Mouse (Mus musculus): Measurements from ENCODE around the gene Hrk.
A peak's percentile ranks its signal among the peaks of the same experiment; 100 is the strongest.

Gene Hrk

DNA sequence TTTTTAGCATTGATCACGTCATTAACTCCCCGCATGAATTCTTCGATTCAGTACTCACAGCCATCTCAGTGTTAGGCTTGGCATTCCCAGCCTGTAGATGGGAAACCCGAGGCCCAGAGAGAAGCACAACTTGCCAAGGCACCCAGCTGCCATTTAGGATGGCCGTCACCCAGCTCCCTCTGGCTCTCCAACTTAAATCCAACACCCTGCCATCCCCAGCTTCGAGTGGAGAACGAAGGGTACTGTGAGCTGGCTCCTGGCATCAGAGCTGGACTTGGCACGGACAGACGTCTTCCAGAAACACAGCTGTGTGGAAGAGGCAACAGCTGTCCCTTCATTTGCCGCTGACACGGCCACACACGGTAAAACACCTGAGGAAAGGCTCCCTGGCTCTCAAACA, at the start of gene Hrk:
Gene Hrk, plus strand, starts transcription at position 68 of the 400 bp plus-strand sequence.
- DNase-seq (ENCODE audit: low spot score) = no peak

DNA sequence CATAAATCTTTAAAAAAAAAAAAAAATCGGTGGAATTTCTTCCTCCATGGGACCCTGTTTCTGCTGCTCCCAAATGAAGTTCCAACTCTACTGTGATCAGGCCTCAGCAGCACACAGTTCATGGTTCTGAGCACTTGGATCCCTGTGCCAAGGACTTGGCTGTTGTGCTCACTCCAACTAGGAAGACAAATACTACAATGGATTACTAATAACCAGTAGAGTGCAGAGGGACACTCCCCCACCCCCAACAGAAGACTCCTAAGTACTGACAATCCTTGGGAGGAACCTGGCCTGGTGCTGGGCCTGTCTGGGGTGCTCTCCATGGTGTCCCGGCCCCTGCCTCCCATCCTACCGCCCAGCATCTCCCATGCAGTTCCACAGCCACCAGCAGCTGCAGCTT, 46.1 kb upstream of the Hrk start:
- no peak for DNase-seq (ENCODE audit: low spot score)

DNA sequence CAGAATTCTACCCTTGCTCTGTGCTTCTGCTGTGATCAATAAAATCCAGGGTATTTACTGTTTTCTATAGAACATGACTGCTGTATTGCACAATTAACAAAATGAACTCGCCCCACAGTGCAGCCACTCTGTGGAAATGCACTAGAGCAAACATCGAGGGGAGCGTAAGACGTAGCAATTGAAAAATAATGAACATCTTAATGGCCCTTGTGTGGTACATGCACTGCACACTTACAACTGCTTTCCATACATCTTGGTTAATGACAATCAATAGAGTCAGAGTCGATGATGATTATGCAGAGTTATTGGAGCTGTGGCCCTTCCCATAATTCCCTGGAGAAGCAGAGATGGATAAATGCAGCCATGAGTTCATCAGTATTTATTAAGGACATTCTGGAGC, 45.5 kb upstream of the Hrk start:
- no peak for DNase-seq (ENCODE audit: low spot score)

DNA sequence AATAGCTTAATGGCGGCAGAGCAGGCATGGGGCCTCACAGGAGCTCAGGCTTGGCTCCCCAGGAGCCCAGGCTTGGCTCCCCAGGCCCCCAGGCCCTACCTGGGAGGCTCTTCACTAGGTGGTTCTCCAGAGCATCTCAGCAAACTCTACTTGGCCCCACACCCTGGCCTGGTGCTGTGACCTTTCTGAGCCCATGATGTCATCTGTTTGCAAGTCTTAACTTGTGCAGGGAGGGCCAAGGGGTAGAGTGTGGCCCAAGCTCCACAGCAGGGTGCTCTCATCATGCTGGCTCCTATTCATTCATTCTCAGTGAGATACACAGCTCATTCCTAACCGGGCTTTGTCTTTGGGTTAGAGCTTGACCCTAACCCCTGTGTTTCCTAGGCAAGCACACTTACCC, 43.8 kb upstream of the Hrk start:
- no peak for DNase-seq (ENCODE audit: low spot score)

DNA sequence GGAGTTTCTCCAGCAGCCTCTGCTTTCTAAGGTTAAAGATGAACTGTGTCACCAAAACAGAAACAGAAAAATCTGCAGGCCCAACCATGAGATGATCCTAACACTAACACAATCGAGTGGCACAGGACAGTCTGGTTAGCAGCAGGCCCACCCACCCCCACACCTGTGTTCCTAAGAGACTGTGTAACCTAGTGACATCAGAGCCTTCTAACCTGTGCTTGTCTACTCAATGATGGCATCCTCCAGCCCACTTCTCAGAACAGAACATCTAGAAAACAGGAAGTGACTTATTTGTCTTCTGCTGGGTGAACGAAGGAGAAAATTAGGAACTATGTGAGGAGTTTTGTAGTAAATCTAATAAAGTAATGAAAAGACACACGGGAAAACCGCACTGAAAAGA, 42.5 kb upstream of the Hrk start:
- DNase-seq (ENCODE audit: low spot score) = no peak

DNA sequence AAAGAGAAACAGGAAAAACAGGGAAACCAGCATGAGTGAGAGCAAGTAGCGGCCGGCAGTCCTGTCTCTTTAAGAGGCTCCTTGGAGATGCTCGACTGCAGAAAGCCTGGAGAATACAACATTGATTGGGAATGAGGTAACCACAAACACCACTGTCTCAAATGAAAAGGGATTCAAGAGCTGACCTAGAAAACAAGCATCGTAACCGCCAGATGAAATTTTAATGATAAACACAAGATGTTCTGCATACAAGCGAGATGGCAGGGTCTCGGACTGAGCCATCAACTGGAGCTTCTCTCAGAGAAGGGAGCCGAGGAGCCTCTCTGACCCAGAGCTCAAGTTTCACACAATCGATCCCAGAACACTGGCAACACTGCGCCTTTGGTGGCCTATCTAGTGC, 41.4 kb upstream of the Hrk start:
- DNase-seq (ENCODE audit: low spot score) = no peak

DNA sequence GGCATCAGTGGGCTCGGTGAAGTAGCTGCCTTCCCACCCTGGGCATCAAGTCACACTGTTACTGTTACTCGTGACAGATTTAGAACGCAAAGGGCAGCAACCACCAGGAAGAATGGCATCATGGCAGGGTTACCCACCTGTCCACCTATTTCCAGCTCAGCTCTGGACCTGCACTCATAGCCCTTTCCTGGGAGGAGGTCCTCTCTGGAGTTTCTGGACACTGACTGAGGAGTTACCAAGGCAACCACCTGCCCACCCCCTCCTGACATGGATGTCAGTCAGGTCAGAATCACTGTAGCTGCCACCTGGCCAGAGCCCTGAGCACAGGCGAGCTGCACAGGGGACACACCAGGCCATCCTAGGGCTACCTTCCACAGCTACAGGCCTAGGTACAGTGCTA, 37.8 kb upstream of the Hrk start:
- no peak for DNase-seq (ENCODE audit: low spot score)

DNA sequence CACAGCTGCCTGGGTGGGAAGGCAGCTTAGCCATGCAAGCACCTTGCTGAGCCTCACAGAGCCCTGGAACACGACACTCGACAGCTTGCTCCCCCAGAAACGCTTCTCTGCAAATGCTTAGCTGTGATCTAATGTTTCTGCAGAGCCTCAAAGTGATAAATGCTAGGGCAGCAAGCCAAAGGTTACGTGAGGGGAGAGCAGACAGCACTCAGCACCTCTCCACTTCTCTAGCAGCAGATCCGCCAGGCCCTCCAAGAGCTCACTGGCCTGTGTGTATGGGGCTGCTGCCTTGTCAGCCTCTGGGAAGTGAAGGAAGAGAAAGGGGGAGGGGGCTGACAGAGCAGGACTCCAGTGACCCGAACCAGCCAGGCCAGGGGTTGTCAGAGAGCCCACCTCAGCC, 36.2 kb upstream of the Hrk start:
- no peak for DNase-seq (ENCODE audit: low spot score)

DNA sequence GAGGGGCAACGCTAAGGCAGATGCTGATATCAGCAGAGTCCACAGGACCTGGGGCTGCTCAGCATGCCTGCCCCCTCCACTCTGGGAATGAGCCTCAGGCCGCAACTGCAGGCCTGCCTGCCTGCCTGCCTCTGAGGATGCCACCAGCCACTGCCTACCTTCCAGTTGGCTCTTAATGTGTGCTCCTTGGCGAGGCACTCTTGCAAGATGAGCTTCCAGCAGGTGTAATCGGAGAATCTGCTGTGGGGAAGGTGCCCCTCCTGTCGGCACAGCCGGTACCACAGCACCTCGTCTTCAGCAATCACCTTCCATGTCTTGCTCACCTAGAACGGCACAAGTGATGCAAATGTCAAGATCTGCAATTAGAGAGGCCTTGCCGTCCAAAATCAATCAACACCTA, 35.8 kb upstream of the Hrk start:
- no peak for DNase-seq (ENCODE audit: low spot score)

DNA sequence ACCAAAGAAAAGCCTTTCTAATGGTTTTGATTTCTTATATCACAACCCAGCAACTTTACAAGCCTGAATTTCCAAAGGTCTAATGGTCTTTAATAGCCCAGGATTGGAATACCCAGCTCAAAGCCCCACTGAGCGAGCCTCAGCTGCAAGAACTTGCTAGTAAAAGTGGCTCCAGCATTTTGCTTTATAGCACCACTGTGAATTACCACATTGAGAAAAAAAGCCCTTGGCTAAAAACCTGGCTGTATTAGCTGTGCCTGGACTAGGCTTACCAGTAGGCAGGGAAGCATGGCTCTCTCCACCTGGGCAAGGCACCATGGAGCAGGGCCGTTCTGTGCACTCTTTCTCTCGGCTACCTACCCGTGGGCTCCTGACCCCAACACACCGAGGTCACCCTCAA, 28.1 kb upstream of the Hrk start:
- no peak for DNase-seq (ENCODE audit: low spot score)

DNA sequence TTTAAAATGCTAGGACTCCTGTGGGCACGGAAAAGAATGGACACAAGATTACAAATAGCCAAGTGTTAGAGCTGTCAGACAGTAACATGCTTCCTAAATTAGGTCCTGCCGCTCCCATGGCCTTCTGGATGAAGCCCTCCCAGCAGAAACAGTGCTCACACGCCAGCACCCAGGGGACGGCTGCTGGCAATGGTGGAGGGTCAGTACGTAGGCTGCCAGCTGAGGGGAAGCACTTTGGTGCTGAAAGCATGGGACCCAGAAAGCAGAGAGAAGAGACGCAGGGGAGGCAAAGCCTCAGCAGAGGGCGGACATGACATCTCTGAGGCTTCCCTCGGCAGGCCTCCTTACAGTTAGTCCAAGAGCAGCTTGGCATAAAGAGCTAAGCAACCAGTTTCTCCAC, 24.8 kb upstream of the Hrk start:
- no peak for DNase-seq (ENCODE audit: low spot score)

DNA sequence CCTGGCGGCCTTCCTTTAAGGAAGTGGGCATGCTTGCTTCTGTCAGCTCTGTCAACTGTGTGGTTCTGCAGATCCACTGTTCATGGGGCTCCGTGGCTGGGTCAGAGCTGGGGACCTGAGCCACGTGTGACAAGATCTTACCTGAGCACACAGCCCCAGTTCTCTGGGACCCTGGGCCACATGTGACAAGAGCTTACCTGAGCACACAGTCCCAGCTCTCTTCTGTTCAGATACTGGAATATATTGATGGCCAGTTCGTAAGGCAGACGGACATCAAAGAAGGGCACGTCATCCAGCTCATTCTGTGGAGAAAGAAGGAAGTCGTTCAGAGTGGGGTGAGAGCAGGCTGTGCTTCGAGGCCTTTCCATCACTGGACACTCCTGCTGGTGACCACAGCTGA, 22.0 kb upstream of the Hrk start:
- no peak for DNase-seq (ENCODE audit: low spot score)

DNA sequence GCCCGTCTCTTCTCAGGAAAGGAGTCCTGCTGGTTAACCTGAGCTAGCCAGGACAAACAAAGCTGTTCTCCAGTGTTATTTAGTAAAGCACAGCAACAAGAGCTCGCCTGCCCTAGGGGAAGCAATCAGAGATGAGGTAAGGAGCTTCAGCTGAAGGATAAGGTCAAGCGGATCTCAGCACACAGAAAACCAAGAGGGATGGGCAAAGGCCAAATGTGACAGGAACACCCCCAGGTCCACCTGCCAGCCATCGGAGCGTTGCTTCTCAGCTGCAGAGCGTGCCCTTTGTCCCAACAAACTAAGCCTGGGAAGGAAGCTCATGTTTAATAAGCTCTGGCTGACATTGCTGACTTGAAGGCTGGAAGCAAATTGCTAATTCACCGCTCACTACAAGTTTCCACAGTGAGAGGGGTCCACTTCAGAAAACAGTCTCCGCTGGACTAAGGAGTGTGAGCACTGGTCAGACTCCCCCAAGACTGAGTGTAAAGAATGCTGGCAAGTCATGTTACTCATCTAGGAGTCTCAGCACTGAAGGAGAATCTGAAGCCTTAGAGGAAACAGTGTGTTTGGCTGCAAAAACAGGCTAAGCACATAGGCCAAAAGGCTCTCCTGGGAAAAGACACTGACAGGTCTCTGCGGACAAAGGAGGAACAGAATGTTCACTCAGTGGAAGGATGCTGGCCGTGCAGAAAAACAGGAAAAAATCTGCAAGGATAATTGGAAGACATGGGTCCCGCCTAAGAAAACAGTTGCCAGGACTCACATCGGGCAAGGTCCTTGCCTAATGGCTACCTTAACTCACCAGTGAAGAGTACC, 21.0 kb upstream of the Hrk start:
- DNase-seq (ENCODE audit: low spot score) = no peak

DNA sequence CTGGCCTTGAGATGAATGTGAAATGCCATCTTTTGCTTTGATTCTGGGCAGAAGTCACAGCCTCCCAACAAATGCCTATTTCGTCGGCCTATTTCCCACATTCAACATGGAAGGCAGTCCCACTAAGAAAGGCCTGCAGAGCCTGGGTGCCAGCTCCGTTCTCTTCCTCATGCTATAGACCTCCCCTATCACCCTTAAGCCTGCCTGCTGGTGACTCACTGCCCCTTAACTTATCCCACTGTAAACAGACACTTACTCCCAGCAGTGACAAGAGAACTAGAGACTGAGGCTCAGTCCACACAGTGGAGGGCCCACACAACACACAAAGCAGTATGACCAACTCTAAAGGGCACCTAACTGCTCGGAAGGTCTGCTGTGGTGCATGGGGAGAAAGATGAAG, 20.1 kb upstream of the Hrk start:
- DNase-seq (ENCODE audit: low spot score) = no peak

DNA sequence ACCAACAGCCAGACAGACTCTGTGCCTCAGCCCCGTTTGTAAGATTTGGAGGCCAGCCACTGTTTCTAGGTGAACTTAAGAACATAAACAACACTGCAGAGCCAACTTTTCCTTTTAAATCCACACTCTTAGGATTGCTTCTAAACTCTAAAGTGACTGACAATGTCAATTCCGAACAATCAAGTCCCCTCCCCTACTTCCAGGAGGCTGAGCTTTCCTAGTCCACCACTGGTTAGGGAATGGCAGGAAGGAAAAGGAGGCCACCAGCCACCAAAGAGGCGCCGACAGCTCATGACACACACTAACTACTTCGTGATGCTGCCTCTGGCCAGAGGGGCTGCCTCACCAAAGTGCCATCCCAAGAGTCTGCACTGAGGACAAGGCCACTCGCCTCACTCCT, 19.7 kb upstream of the Hrk start:
- DNase-seq (ENCODE audit: low spot score) = no peak

DNA sequence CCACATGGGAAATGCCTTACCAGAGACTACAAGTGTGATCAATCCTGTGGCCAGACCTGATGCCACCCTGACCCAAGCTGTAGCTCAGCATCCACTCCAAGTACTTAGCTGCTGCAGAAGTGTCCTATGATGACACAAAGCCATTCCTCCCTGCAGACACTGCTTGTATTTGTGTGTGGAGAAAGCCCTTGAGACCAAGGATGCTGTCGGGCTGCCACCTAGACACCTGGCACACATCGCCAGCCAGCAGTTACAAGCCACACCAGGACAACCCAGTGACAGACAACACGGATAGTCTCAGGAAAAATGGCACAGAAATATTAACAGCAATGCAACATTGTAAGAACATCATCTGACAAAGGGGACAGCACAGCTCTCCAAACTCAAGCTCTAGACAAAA, 19.0 kb upstream of the Hrk start:
- DNase-seq (ENCODE audit: low spot score) = no peak

DNA sequence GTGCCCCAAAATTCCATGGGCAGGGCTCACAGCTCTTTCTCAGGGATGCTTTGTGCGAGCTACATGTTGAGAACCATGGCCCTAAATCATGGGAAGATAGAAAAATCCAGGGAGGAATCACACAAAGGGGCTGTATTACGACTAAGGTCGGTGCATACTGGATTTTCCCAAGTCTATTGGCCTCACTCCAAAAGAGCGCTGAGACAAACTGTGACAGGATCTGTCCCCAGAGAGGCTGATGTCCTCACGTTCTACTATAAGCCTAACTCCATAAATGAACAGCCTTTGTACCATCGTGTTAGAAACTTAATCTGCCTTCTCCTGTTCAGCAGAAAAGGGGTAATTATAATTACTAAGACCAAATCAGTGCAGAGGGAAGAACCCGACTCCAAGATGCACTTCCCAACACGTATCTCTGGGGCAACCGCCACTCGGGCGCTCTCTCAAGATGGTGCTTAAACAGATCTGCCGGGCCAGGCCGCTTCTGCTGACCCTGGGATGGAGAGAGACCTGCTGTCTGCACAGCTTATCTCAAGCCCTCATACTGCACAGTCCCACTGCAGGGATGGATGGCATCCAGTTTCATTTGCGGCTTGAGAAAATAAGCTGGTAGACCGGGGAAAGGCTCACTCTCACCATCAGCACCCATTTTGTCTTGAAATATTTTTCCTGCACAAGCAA, 18.3 kb upstream of the Hrk start:
- no peak for DNase-seq (ENCODE audit: low spot score)

DNA sequence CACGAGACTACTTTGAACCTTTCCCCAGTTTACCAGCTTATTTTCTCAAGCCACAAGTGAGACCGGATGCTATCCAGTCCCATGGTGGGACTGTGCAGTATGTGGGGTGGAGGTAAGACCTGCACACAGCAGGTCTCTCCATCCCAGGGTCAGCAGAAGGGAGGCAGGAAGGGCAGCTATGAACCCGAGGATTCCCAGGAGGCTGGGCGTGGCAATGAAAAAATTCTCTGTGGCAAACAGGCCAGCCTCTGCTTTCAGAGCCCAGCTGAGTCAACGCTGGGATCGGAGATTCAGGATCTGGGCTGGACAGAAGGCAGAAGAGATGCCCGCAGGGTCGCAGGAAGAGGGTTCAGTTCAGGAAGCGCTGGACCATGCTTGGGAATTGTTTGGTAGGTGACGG, 17.2 kb upstream of the Hrk start:
- no peak for DNase-seq (ENCODE audit: low spot score)

DNA sequence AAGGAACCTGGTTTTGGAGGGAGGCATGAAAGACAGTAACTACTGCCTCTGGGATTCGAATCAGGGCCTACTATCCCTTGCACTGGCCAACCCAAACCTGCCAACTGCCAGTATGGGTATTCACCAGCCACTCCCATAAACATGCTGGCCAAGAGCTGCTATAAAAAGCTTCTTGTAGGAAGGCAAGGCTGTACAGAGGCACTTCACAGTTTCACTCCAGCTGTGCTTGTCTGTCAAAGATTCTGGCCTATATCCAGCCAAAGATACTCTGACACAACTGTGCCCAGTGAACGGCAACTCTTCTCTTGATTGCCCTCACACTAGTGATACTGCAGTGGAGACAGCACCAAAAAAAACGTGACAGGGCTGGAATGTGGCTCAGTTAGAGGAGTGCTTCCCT, 14.7 kb upstream of the Hrk start:
- no peak for DNase-seq (ENCODE audit: low spot score)

DNA sequence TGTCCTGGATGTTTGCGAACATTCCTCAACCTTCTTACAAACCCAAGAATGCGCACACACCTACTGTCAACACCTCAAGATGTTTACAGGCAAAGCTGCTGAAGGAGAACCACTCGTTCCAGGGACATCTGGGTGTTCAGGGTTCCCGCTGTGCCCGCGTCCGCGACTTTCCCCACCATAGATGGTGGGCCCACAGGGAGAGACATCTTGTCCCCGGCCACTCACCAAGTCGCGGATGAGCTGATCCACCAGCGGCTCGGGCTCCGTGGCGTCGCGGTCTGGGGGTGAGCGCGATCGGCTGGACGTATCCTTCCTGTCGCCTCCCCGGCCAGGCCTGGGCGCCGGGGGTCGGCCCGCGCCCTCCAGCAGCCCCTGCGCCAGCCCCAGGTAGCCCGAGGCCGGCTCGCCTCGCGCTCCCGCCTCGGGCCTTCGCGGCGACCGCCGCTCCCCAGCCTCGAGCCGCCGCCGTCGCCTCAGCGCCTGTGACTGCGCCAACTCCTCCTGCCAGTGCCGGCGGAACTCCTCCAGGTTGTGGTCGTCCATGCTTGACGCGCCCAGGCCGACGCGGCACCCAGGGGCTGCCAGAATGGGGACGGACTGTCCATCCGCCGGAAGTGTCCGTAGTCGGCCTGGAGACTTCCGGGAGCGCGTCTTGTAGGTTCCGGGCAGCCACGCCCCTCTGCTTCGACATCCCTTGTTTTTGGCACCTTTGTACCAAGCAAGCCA, 9.4 kb upstream of the Hrk start, which contains the start of gene Fbxw8:
Gene Fbxw8, minus strand, starts transcription at position 626 of the 726 bp plus-strand sequence.
- DNase-seq (ENCODE audit: low spot score) = peak; percentile 93

DNA sequence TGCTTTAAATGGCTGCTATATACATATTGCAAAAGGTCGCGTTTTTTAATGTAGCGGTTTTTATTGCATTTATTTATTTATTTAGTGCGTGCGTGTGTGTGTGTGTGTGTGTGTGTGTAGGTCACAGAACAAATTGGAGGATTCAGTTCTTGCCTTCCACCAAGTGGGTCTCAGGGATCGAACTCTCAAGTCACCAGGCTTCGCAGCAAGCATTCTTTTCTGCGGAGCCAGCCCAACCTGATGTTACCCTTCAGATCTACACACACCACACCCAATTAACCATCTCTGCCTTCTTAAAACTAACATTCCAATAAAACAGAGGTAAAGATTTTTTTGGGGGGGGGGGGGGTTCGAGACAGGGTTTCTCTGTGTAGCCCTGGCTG, 8.9 kb upstream of the Hrk start:
- DNase-seq (ENCODE audit: low spot score) = no peak

DNA sequence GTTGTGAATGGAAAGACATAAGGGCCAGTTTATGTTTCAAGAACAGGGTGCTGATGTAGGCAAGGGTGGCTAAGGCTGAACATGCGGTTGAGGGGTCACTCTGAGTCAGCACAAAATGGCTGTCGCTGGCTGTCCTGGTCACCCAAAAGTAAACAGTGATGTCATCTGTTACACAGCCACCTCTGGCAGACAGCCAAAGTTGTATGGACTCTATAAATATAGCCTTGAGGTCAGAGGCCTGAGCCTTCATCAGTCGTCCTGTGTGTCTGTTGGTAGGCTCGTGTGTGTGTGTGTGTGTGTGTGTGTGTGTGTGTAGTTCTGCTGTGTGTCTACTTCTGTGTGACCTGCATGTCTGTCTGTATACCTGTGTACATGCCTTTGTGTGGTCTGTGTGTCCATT, 7.5 kb upstream of the Hrk start:
- no peak for DNase-seq (ENCODE audit: low spot score)

DNA sequence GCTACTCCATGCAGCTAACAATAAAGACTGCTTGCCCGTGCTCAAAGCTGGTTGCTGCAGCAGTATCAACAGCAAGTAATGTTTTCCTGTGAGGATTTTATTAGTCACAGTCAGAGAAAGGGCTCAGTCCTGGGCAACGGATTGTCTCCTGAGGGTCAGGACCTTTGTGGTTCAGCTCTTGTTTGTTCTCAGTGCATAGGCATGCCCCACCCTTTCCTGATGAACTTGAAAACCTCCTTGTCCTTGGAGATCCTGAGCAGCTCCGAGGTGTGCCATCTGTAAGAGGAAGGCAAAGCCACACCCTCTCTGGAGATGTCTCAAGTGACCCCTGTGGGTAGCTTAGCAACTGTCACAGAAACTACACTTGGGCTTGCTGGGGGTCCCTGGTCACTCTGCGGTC, 3.8 kb upstream of the Hrk start:
- no peak for DNase-seq (ENCODE audit: low spot score)
